Mouse (Mus musculus) lung, adult 2 months (tissue): Measurements from ENCODE around the gene Tpst1. TPM values are rescaled to one million over a fixed set of nuclear protein-coding genes. Genes with fewer than 3 reads are reported as not detected.

ENCODE experiments used
- DNase-seq: peaks from one replicate; pipeline ENCODE4 v3.0.0; 2022
- H3K4me1 ChIP-seq: fragments of 200-500 bp; 2 replicates; pipeline ENCODE4 v1.6.1; 2011; ENCODE audit warnings: low read length; ENCODE audit not compliant: control insufficient read depth, insufficient read depth
- H3K4me3 ChIP-seq: fragments of 200-500 bp; replicated peaks from 2 replicates; pipeline ENCODE3; 2011; ENCODE audit warnings: low read depth, mild to moderate bottlenecking, control low read depth, low read length; ENCODE audit errors: extremely low read depth
- CTCF ChIP-seq: fragments of 200-500 bp; IDR thresholded peaks from 2 replicates; pipeline ENCODE4 v1.5.1; 2011; ENCODE audit warnings: mild to moderate bottlenecking, low read length, control low read depth; ENCODE audit not compliant: insufficient read depth
- POLR2A ChIP-seq: fragments of 200-500 bp; IDR thresholded peaks from 2 replicates; pipeline ENCODE4 v1.6.1; 2011; ENCODE audit warnings: low read depth, mild to moderate bottlenecking, control low read depth, low read length, borderline replicate concordance; ENCODE audit errors: extremely low read depth
- WGBS: fragments of 180-500 bp; shearing (Covaris S2); methylation state at CpG from one replicate; pipeline ENCODE4 v1.1.7; 2018; 5-methylcytosine and 5-hydroxymethylcytosine counted together
- polyA plus RNA-seq: library from polyadenylated mRNA; depleted of rRNA; stranded (reverse); fragments of >200 nt; gene quantifications from 2 replicates; pipeline ENCODE4 v1.2.3, GENCODE M21; 2012

Gene Tpst1
- polyA plus RNA-seq, 1 experiment = 24.5 TPM

DNA sequence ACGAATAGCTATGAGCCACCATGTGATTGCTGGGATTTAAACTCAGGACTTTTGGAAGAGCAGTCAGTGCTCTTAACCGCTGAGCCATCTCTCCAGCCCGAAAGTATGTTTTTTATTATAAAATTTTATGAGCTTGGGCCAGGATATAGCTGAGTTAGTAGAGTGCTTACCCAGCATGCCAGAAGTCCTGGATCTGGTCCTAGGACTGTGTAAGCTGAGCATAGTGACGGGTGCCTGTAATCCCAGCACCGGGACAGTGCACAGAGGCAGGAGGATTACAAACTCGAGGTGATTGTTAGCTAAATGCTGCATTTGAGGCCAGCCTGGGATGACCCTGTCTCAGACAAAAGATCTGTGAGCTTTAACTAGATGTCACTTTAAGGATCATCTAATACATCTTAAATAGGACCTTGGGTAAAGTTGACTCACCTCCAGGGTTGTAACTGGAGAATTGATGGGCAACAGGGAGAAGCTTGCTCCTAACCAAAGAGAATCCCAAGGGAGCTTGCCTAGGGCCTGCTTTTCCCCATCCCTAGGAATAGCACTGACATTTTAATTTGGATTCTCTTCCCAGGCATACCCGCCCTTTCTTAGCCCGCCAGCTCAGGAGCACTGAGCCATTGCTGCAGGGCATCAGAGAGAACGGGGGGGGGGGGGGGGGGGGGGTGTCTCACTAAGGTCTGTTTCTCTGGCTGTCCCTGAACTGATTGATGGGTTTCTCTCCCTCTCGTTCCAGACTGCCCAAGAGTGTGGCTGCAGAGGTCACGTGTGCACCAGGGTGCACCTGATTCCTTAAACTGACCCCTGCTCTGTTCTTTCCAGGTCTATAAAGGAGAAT is 55.8 kb downstream of the Tpst1 start:
- Histone ChIP-seq H3K4me1 (no peaks in the 10 kb centered on the region), H3K4me3 (no peak overlapping the region)
- TF ChIP-seq POLR2A (no peak), CTCF (no peak)
- no peak for DNase-seq
- 62% methylated on average over 11 of the region's 11 CpGs for WGBS

GRCm38 (mm10) chr5:130129524-130129793 is 56.3 kb downstream of the Tpst1 start:
- TF ChIP-seq POLR2A = no peak
- TF ChIP-seq CTCF = no peak
- 71% methylated on average over 5 of the region's 5 CpGs for WGBS

DNA sequence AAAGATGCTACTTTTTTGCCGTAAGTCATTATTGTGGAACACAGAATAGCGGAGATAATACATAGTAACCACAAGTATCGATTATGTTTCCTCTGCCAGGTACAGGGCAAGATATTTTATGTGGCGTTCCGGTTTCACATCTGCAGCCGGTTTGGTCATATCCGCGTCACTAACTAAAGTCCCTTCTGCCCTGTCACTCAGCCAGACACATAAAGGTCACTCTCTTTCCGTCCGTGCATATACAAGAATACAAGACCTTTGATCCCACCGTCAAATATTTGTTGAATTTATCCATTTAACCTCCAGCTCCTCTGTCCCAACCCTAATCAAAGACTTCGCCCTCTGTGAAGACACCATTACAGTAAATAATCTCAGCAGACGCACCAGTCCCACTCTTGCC is 63.5 kb downstream of the Tpst1 start:
- TF ChIP-seq CTCF = no peak
- Histone ChIP-seq H3K4me1 (no peaks in the 10 kb centered on the region; the same call in 1 of the 2 replicates), H3K4me3 (no peak overlapping the region)
- DNase-seq = no peak
- WGBS = 89% methylated on average over 13 of the region's 13 CpGs

More at GRCm38 (mm10) chr5:130129524-130129793, 56.3 kb downstream of the Tpst1 start:
- Histone ChIP-seq H3K4me3 (no peak overlapping the region), H3K4me1 (no peaks in the 10 kb centered on the region)
- no peak for DNase-seq

- H3K4me3 ChIP-seq = no peak overlapping the region
- peaks cover 4% of the 10 kb centered on the region; the same call in 1 of the 2 replicates for H3K4me1 ChIP-seq
- 20% methylated on average over 8 of the region's 8 CpGs for WGBS
- peak; percentile 81 for DNase-seq
- TF ChIP-seq POLR2A = no peak
- peak; percentile 45; the same call in 1 of the 2 replicates for TF ChIP-seq CTCF
Measured at GRCm38 (mm10) chr5:130139393-130139792, 66.3 kb downstream of the Tpst1 start.

- TF ChIP-seq POLR2A (no peak), CTCF (no peak)
- Histone ChIP-seq H3K4me3 (no peak overlapping the region), H3K4me1 (peaks cover 9% of the 10 kb centered on the region)
- no peak for DNase-seq
- WGBS = 76% methylated on average over 5 of the region's 5 CpGs
Measured at GRCm38 (mm10) chr5:130141138-130141537, 68.0 kb downstream of the Tpst1 start.

GRCm38 (mm10) chr5:130142041-130142440 is 68.9 kb downstream of the Tpst1 start:
- Histone ChIP-seq H3K4me1 (peaks cover 9% of the 10 kb centered on the region), H3K4me3 (no peak overlapping the region)
- WGBS = 53% methylated on average over 4 of the region's 4 CpGs
- no peak for DNase-seq
- TF ChIP-seq POLR2A = no peak
- no peak for TF ChIP-seq CTCF

DNA sequence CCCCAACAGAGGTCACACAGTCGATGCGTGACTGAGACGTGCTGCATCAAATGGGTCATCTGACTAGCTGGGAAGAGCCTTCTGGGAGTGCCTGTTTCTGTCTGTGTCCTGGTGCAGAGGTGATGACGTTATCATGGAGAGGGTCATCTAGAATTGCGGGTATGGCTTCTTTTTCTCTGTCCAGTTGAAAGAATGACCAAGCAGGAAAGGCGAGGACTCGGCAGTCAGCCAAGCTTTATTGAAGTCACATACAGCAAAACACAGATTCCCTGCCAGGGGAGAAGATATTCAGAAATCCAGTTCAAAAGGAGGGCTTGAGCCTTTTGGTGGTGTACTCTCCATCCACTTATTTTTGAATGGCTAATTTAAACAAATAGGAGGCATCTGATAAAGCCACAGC is 70.0 kb downstream of the Tpst1 start:
- peaks cover 9% of the 10 kb centered on the region for H3K4me1 ChIP-seq
- no peak for DNase-seq
- H3K4me3 ChIP-seq = no peak overlapping the region
- WGBS = 84% methylated on average over 7 of the region's 7 CpGs
- no peak for TF ChIP-seq CTCF
- TF ChIP-seq POLR2A = no peak

DNA sequence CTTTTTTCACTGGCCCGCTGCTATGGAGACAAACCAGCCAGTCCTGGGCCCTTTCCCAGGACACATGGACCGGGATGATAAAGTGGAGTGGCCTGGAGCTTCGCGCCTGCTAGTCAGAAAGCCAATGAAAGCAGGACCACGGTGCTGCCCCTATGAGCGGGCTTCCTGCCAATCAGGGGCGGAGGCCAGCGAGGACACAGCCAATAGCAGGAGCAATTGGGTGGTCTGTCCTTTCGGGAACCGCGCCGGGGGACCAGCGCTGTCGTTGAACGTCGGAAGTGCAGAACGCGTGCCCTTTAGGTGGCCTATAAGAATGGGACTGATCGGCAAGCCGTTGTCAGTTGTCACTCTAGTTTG is 70.8 kb downstream of the Tpst1 start:
- no peak for DNase-seq
- Histone ChIP-seq H3K4me3 (peak overlapping the region; percentile 75), H3K4me1 (peaks cover 9% of the 10 kb centered on the region)
- WGBS = 3% methylated on average over 20 of the region's 20 CpGs
- TF ChIP-seq CTCF (no peak), POLR2A (no peak)

DNA sequence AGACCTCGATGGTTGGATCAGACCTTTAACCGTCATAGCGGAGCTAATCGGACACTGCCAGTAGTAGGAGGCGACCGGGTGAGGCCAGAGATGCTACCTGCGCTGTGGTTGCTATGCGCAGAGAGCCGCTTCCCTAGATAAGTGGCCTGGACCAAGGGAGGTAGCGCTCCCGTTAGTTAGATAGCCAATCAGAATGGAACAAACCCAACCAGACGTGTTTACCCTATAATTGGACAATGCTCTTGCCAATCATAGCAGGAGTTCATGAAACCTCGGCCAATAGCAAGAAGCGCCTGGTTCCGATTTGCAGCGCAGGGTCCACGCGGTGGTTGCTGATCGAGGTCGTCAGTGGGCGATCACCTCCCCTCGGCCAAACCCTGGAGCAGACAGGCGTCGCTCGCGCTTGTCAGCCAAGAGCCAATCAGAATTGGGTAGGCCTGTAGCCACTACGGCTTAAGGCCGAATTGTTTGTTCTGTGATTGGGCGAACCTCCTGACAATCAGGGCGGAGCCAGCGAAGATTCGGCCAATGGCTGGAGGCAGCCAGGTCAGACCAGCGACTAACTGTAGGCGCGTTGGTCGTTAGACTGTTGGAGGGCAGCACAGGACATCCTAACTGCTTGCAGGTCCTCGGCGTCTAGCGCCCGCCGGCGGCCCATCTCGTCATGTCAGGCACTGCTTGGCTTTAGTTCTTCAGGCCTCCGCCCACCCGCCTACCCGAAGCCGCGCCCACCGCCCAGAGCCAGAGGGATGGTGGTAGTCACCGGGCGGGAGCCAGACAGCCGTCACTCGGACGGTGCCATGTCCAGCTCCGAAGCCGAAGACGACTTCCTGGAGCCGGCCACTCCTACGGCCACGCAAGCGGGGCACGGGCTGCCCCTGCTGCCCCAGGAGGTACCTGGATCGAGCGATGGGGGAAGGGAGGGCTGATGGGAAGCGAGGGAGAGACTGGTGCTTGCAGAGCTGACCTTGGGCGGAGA is 71.5 kb downstream of the Tpst1 start, which contains the start of gene Kctd7:
TSS of gene Kctd7 (plus strand) at position 528 of the 979 bp plus-strand sequence.
- H3K4me1 ChIP-seq = peaks cover 12% of the 10 kb centered on the region
- TF ChIP-seq POLR2A = peak; percentile 81; the same call in 1 of the 2 replicates
- peak; percentile 18; the same call in 1 of the 2 replicates for TF ChIP-seq CTCF
- under 1% methylated on average over 66 of the region's 66 CpGs for WGBS
- DNase-seq = peak; percentile 95
- H3K4me3 ChIP-seq = peak within 1 kb of the TSS; percentile 75
